Mouse (Mus musculus) megakaryocyte, embryonic 14.5 days (primary cell): Measurements from ENCODE around the gene Nrp2. TPM values are rescaled to one million over a fixed set of nuclear protein-coding genes. Genes with fewer than 3 reads are reported as not detected.
A peak's percentile ranks its signal among the peaks of the same experiment; 100 is the strongest.

Source experiments
- H3K27me3 ChIP-seq: replicated peaks from 2 replicates; pipeline ENCODE3; 2012; ENCODE audit warnings: inconsistent platforms
- H3K36me3 ChIP-seq: replicated peaks from 2 replicates; pipeline ENCODE3; 2012; ENCODE audit warnings: low read length, inconsistent platforms, mixed read lengths
- H3K4me1 ChIP-seq: 2 replicates; pipeline ENCODE4 v1.6.1; 2012; ENCODE audit warnings: inconsistent platforms
- H3K4me3 ChIP-seq: replicated peaks from 2 replicates; pipeline ENCODE3; 2012; ENCODE audit warnings: moderate library complexity, mild to moderate bottlenecking, inconsistent platforms
- H3K9me3 ChIP-seq: 2 replicates; pipeline ENCODE4 v1.6.1; 2012; ENCODE audit warnings: inconsistent platforms
- FLI1 ChIP-seq: IDR thresholded peaks from 2 replicates; pipeline ENCODE4 v1.6.1; 2012; ENCODE audit warnings: low read length, inconsistent platforms, mixed read lengths
- GATA1 ChIP-seq: IDR thresholded peaks from 3 replicates; pipeline ENCODE4 v1.6.1; 2012; ENCODE audit warnings: mixed read lengths, low read length, inconsistent platforms, borderline replicate concordance
- polyA plus RNA-seq: library from polyadenylated mRNA; stranded (reverse); fragments of >175 nt; gene quantifications from 2 replicates; pipeline ENCODE4 v1.2.3, GENCODE M21; 2012; ENCODE audit warnings: low replicate concordance; ENCODE audit not compliant: insufficient read depth

The Nrp2 gene
- polyA plus RNA-seq, 1 experiment, result 3.2 TPM

DNA sequence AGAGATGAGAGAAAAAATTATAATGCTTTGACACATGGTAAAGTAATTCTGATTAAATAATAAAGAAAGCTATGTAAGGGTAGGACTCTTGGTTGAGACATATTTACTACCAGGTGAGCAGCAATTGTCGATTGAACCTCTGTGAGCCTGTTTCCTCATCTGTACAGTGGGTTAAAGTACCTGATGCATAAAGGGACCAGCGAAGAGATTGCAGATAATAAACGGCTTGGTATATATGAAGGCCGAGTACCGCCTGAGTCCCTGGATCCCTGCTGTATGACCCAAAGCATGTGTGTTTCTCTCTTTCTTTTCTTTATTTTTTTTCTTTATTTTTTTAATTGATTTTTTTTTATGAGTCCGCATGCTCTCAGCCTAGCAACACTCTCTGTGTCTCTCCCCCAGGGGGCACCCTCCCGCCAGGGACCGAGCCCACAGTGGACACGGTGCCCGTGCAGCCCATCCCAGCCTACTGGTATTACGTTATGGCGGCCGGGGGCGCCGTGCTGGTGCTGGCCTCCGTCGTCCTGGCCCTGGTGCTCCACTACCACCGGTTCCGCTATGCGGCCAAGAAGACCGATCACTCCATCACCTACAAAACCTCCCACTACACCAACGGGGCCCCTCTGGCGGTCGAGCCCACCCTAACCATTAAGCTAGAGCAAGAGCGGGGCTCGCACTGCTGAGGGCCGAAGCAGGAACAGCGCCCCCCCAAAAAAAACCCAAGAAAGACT lies 92.4 kb downstream of the Nrp2 start:
- Histone ChIP-seq H3K27me3 (peaks cover 12% of the 10 kb centered on the region), H3K4me3 (peak overlapping the region; percentile 71), H3K4me1 (no peaks in the 10 kb centered on the region), H3K9me3 (no peaks in the 10 kb centered on the region), H3K36me3 (no peaks in the 10 kb centered on the region)
- TF ChIP-seq FLI1, result no peak
- no peak for TF ChIP-seq GATA1

GRCm38 (mm10) chr1:62796038-62796647 lies 93.1 kb downstream of the Nrp2 start:
- TF ChIP-seq GATA1, result no peak
- no peak for TF ChIP-seq FLI1
- H3K4me3 ChIP-seq, result no peak overlapping the region

GRCm38 (mm10) chr1:62799427-62799826 lies 96.3 kb downstream of the Nrp2 start:
- no peaks in the 10 kb centered on the region for H3K36me3 ChIP-seq
- H3K9me3 ChIP-seq, result no peaks in the 10 kb centered on the region
- H3K4me1 ChIP-seq, result no peaks in the 10 kb centered on the region
- peaks cover 2% of the 10 kb centered on the region for H3K27me3 ChIP-seq
- no peak for TF ChIP-seq GATA1
- no peak for TF ChIP-seq FLI1
- H3K4me3 ChIP-seq, result no peak overlapping the region

More at GRCm38 (mm10) chr1:62796038-62796647, 93.1 kb downstream of the Nrp2 start:
- H3K27me3 ChIP-seq, result peaks cover 12% of the 10 kb centered on the region
- no peaks in the 10 kb centered on the region for H3K36me3 ChIP-seq
- H3K9me3 ChIP-seq, result no peaks in the 10 kb centered on the region
- H3K4me1 ChIP-seq, result no peaks in the 10 kb centered on the region

DNA sequence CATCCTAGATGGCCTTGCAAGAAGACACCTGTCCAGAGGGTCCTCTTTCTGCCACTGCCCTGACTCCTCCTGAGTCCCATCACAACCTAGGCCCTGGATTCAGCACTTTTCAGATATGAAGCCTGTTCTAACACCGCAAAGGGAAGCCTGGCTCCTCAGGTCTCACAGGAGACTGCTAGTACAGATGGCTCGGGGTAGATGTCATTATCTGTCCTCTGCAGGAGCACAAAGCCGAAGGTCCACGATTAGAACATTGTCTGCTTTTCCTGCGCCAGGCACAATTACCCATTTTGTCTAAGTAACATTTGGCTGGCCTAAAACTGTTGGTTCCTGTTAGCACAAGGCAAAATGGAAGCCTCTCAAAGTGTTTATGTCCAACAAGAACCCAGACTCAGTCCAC lies 97.3 kb downstream of the Nrp2 start:
- TF ChIP-seq GATA1, result no peak
- no peak for TF ChIP-seq FLI1
- Histone ChIP-seq H3K9me3 (no peaks in the 10 kb centered on the region), H3K36me3 (no peaks in the 10 kb centered on the region), H3K4me3 (no peak overlapping the region), H3K4me1 (no peaks in the 10 kb centered on the region), H3K27me3 (peaks cover 3% of the 10 kb centered on the region)

DNA sequence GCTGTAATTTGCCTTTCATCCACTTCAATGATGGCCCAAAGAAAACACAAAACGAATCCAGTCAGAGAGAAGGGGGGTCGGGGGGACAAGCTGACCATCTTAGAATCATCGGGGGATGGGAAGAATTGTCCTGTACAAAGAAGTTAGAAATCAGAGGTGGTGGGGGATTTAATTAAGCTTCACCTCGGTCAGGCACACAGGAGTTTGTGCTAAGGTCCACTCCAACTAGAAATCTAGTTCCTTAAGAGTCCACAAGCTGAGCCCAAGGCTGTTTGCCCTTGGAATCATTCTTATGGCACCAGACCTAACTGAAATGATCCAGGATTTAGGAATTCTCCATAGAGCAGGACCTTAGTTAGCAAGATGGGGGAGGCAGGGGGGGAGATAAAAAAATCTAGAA lies 98.3 kb downstream of the Nrp2 start:
- H3K27me3 ChIP-seq, result peaks cover 3% of the 10 kb centered on the region
- no peaks in the 10 kb centered on the region for H3K9me3 ChIP-seq
- no peaks in the 10 kb centered on the region for H3K4me1 ChIP-seq
- no peak overlapping the region for H3K4me3 ChIP-seq
- TF ChIP-seq FLI1 (no peak), GATA1 (no peak)
- H3K36me3 ChIP-seq, result no peaks in the 10 kb centered on the region

DNA sequence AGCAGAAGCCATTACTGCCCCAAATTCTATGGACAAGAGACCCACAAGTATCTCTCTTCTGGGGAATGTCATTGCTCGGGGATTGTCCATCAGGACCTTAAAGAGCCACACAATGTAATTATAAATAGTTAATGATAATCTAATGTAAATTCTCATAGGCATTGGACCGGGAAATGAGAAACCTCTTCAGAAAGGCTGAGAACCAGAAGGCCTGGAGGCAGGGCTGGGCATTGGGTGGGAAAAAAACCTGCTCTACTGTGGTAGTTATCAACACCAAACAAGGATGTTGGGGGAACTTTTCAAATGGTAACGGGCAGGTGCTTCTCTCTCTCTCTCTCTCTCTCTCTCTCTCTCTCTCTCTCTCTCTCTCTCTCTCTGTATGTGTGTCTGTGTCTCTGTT lies 98.8 kb downstream of the Nrp2 start:
- Histone ChIP-seq H3K36me3 (no peaks in the 10 kb centered on the region), H3K4me1 (no peaks in the 10 kb centered on the region), H3K9me3 (no peaks in the 10 kb centered on the region), H3K27me3 (peaks cover 3% of the 10 kb centered on the region), H3K4me3 (no peak overlapping the region)
- TF ChIP-seq FLI1 (no peak), GATA1 (no peak)

DNA sequence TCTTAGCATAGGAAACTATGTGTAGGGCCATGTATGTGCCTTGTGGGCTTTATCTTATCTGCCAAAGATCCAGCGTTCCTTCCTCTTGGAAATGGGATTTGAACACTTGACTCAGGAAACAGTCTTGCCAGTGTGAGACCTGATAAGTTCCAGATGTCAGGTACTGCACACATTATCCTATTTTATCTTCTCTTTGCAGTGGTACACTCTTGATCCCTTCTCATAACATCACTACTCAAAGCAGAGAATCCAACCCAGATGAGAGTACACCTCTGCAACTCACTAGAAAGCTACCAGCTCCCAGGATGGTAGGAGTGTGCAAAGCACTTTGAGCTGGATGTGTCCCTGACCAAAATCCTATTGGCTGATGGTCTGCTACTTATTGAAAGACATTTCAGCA lies 100.5 kb downstream of the Nrp2 start:
- Histone ChIP-seq H3K27me3 (peaks cover 3% of the 10 kb centered on the region), H3K4me3 (no peak overlapping the region), H3K36me3 (no peaks in the 10 kb centered on the region), H3K4me1 (no peaks in the 10 kb centered on the region), H3K9me3 (no peaks in the 10 kb centered on the region)
- no peak for TF ChIP-seq FLI1

- Histone ChIP-seq H3K9me3 (no peaks in the 10 kb centered on the region), H3K36me3 (no peaks in the 10 kb centered on the region), H3K27me3 (peaks cover 4% of the 10 kb centered on the region), H3K4me1 (no peaks in the 10 kb centered on the region), H3K4me3 (no peak overlapping the region)
- TF ChIP-seq GATA1 (no peak), FLI1 (no peak)
Measured at GRCm38 (mm10) chr1:62806014-62806413, 102.9 kb downstream of the Nrp2 start.

DNA sequence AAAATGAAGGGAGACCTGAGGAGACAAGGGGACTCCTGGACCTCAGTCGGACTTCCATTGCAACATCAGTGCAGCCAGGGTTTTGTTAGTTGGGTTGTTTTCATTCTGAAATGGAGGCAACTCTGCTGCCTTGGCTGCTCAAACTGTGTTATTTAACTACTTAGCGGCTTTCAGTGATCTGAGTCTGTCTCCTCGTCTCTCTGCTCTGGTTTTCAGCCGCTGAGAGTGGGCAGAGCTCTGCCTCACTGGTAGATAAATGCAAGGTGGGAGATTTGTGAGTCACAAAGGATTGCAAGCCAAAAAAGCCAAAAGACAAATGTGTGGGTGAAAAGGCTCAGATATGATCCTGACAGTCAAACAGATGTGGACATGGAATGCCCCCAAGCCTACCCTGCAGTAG lies 105.3 kb downstream of the Nrp2 start:
- Histone ChIP-seq H3K27me3 (peaks cover 5% of the 10 kb centered on the region), H3K36me3 (no peaks in the 10 kb centered on the region), H3K4me1 (no peaks in the 10 kb centered on the region), H3K4me3 (no peak overlapping the region), H3K9me3 (no peaks in the 10 kb centered on the region)
- no peak for TF ChIP-seq FLI1
- TF ChIP-seq GATA1, result no peak

- TF ChIP-seq FLI1 (no peak), GATA1 (no peak)
- Histone ChIP-seq H3K4me3 (no peak overlapping the region), H3K9me3 (no peaks in the 10 kb centered on the region), H3K36me3 (no peaks in the 10 kb centered on the region), H3K27me3 (peaks cover 6% of the 10 kb centered on the region), H3K4me1 (no peaks in the 10 kb centered on the region)
Measured at GRCm38 (mm10) chr1:62809601-62810228, 106.6 kb downstream of the Nrp2 start.
